ENCODE assay signal across 13 mouse cellular contexts in genomic region chr7:132273741-132274513, GRCm38 (mm10).
"Had no signal": no experiment of that assay in that cellular context is flagged by ENCODE, and none has a peak within 500 bp of the region (broad histone marks: within the 10 kb centered on the region; RNA-seq: fewer than 3 reads in every experiment).

No protein-coding gene starts in this region.

- DNase-seq: kidney, adult 18-20 months; layer of hippocampus, adult 9-11 months; layer of hippocampus, postnatal 36 days; liver; liver, embryonic 13.5 days; liver, postnatal 0 days; lung, postnatal 36 days; right cerebral cortex, postnatal 14 days; thymus, postnatal 4 days had no signal

- H3K4me1 ChIP-seq: stomach, embryonic 15.5 days had no signal

- H3K9ac ChIP-seq: kidney, embryonic 15.5 days; limb, embryonic 12.5 days; liver, embryonic 13.5 days; liver, postnatal 0 days; midbrain, embryonic 13.5 days; stomach, embryonic 15.5 days had no signal

- ATAC-seq: liver, postnatal 0 days; midbrain, embryonic 13.5 days had no signal

- H3K4me2 ChIP-seq: kidney, embryonic 15.5 days; limb, embryonic 12.5 days; liver, embryonic 13.5 days; midbrain, embryonic 13.5 days; stomach, embryonic 15.5 days had no signal

- H3K4me3 ChIP-seq: kidney, embryonic 15.5 days; limb, embryonic 12.5 days; liver, embryonic 13.5 days; midbrain, embryonic 13.5 days; stomach, embryonic 15.5 days had no signal

- H3K9me3 ChIP-seq: kidney, embryonic 15.5 days; limb, embryonic 12.5 days; liver, embryonic 13.5 days; stomach, embryonic 15.5 days had no signal

- H3K27me3 ChIP-seq: kidney, embryonic 15.5 days; limb, embryonic 12.5 days; liver, embryonic 13.5 days; midbrain, embryonic 13.5 days; stomach, embryonic 15.5 days had no signal

- H3K36me3 ChIP-seq: liver, embryonic 13.5 days had no signal

- H3K27ac ChIP-seq: kidney, embryonic 15.5 days; limb, embryonic 12.5 days; liver, embryonic 13.5 days; midbrain, embryonic 13.5 days; stomach, embryonic 15.5 days had no signal
